In genomic region chr16:10313226-10313625, GRCm38 (mm10) we compare ENCODE assay signal across 7 mouse cellular contexts. TPM values are rescaled to one million over a fixed set of nuclear protein-coding genes. Genes with fewer than 3 reads are reported as not detected.
A peak's percentile ranks its signal among the peaks of the same experiment; 100 is the strongest.
DNase-seq lines count a peak whose midpoint lies in the region; ATAC-seq and TF ChIP-seq lines count a peak whose summit lies in the region.

No protein-coding gene starts in this region.

- no peak overlapping the region for H3K27ac ChIP-seq in thymus, adult 2 months (ENCODE audit: control insufficient read depth, insufficient read depth, low read length)
- H3K27ac ChIP-seq in forebrain, embryonic 11.5 days (ENCODE audit: low read depth, low read length): no peak overlapping the region
- no peak overlapping the region for H3K27ac ChIP-seq in intestine, embryonic 14.5 days (ENCODE audit: low read depth)

- TF ChIP-seq CTCF in thymus, adult 2 months (IDR thresholded peaks at IDR 0.05; ENCODE audit: borderline replicate concordance, control insufficient read depth, extremely low read depth, insufficient read depth, low read length, poor library complexity): no peak

- peak; percentile 56 for ATAC-seq in forebrain, embryonic 11.5 days (replicated peaks; ENCODE audit: low FRiP score)
- ATAC-seq in intestine, embryonic 14.5 days (replicated peaks; ENCODE audit: low FRiP score, low TSS enrichment, low read depth): peak; percentile 22; the same call in 1 of the 2 replicates

- H3K36me3 ChIP-seq in thymus, adult 2 months (ENCODE audit: control insufficient read depth, insufficient read depth, low read length): no peaks in the 10 kb centered on the region
- no peaks in the 10 kb centered on the region for H3K36me3 ChIP-seq in forebrain, embryonic 11.5 days (ENCODE audit: control insufficient read depth, insufficient read depth, low read length)
- no peaks in the 10 kb centered on the region for H3K36me3 ChIP-seq in intestine, embryonic 14.5 days (ENCODE audit: control insufficient read depth, insufficient read depth, low read length)

- WGBS in thymus, adult 2 months: 10% methylated on average over 15 of the region's 15 CpGs
- WGBS in forebrain, embryonic 11.5 days: 7% methylated on average over 15 of the region's 15 CpGs
- WGBS in intestine, embryonic 14.5 days: 8% methylated on average over 15 of the region's 15 CpGs

- TF ChIP-seq POLR2A in thymus, adult 2 months (IDR thresholded peaks at IDR 0.05; ENCODE audit: control insufficient read depth, extremely low read depth, insufficient read depth, low read length, poor library complexity): no peak

- H3K9me3 ChIP-seq in forebrain, embryonic 11.5 days (ENCODE audit: control insufficient read depth, low read length): no peaks in the 10 kb centered on the region
- no peaks in the 10 kb centered on the region for H3K9me3 ChIP-seq in intestine, embryonic 14.5 days (ENCODE audit: control insufficient read depth, low read length)

- H3K4me3 ChIP-seq in thymus, adult 2 months (ENCODE audit: control insufficient read depth, insufficient read depth, low read length): peak overlapping the region; percentile 16
- H3K4me3 ChIP-seq in forebrain, embryonic 11.5 days (ENCODE audit: low read depth, low read length): peak overlapping the region; percentile 44
- peak overlapping the region; percentile 53 for H3K4me3 ChIP-seq in intestine, embryonic 14.5 days (ENCODE audit: low read depth, low read length)

- peaks cover 2% of the 10 kb centered on the region; the same call in 1 of the 2 replicates for H3K27me3 ChIP-seq in thymus, adult 2 months (ENCODE audit: control insufficient read depth, insufficient read depth, low read length)
- peaks cover 4% of the 10 kb centered on the region for H3K27me3 ChIP-seq in forebrain, embryonic 11.5 days (ENCODE audit: control insufficient read depth, insufficient read depth, low read length)
- H3K27me3 ChIP-seq in intestine, embryonic 14.5 days (replicated peaks; ENCODE audit: control insufficient read depth, insufficient read depth, low read length): no peaks in the 10 kb centered on the region

- peak overlapping the region; percentile 86 for H3K4me2 ChIP-seq in forebrain, embryonic 11.5 days (ENCODE audit: low read depth, low read length, severe bottlenecking)
- peak overlapping the region; percentile 89 for H3K4me2 ChIP-seq in intestine, embryonic 14.5 days (ENCODE audit: low read length)

- DNase-seq in thymus, adult 2 months: no peak
- DNase-seq in thymus, adult 18-20 months: no peak
- DNase-seq in forebrain, embryonic 11.5 days (ENCODE audit: low spot score): peak; percentile 53
- no peak for DNase-seq in intestine, embryonic 14.5 days (ENCODE audit: low spot score)
- peak; percentile 71 for DNase-seq in lung, postnatal 36 days
- no peak for DNase-seq in MN1 (ENCODE audit: low spot score)
- no peak for DNase-seq in spleen, postnatal 10 days (ENCODE audit: low spot score in 2 of 2)

- peak overlapping the region; percentile 55 for H3K9ac ChIP-seq in forebrain, embryonic 11.5 days (ENCODE audit: low read length)
- H3K9ac ChIP-seq in intestine, embryonic 14.5 days (ENCODE audit: low read length): peak overlapping the region; percentile 49

- no peaks in the 10 kb centered on the region for H3K4me1 ChIP-seq in thymus, adult 2 months (replicated peaks; ENCODE audit: control insufficient read depth, insufficient read depth, low read length)
- peaks cover 5% of the 10 kb centered on the region; the same call in 1 of the 2 replicates for H3K4me1 ChIP-seq in forebrain, embryonic 11.5 days (replicated peaks; ENCODE audit: control insufficient read depth, insufficient read depth, low read length)
- H3K4me1 ChIP-seq in intestine, embryonic 14.5 days (replicated peaks; ENCODE audit: control insufficient read depth, insufficient read depth, low read length): peaks cover 8% of the 10 kb centered on the region; the same call in 1 of the 2 replicates

RNA-seq across cellular contexts. Expression of gene Emp2, which starts 0.5 kb away (rescaled TPM):
- polyA plus RNA-seq in thymus, adult 2 months (2012; rRNA removed): 12.9 and 20.0 TPM in 2 replicates
- polyA plus RNA-seq in forebrain, embryonic 11.5 days (2014; fragmentation: Nextera tagmentation; extraction: Ambion mirVana): 3.1 and 3.3 TPM in 2 replicates
- polyA plus RNA-seq in intestine, embryonic 14.5 days (2014; fragmentation: Nextera tagmentation; extraction: Ambion mirVana): 21.4 and 24.0 TPM in 2 replicates

Comparison
In these comparisons a context has a peak if more than half of its experiments do, and no peak if none do; other contexts are left out.
1. DNase-seq: peak in forebrain, embryonic 11.5 days (single experiment) and lung, postnatal 36 days (single experiment); none in thymus, adult 2 months (single experiment), thymus, adult 18-20 months (0 of 2), intestine, embryonic 14.5 days (single experiment), MN1 (single experiment) and spleen, postnatal 10 days (0 of 2).
2. Peak in every context shown above with its lines, with median percentiles within 50 percentile points of each other: H3K4me3 ChIP-seq.